Mouse (Mus musculus): ENCODE measurements around the gene Amer3. TPM values are rescaled to one million over a fixed set of nuclear protein-coding genes. Genes with fewer than 3 reads are reported as not detected.
"Not testable (repeated sequence)": the region's sequence is repeated elsewhere in the genome, so short reads cannot be mapped to it uniquely, and the experiment has no call there.

The Amer3 gene
- polyA plus RNA-seq, 1 experiment from 2014 or later, result 1.1 TPM

DNA sequence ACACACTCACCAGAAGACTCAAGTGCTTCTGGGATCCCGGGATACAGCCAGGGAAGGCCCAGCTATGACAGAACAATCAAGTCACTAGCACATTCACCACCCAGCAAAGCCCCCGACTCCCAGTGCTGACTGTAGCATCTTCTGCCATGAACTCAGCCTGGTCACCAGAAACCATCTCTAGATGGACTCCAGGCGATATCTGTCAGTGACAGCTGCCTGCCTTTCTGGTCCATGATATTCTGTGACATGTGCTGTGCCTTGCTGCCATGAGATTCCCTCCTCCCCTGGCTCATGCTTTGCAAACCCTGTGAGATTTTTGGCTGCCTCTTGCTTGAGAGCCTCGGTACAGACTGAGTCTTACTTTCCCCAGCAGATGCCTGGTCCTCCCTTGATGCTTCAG is 5.3 kb downstream of the Amer3 start:
- peaks cover 1% of the 10 kb centered on the region for H3K4me1 ChIP-seq (ENCODE audit: control insufficient read depth, insufficient read depth, low read length)
- H3K4me3 ChIP-seq (ENCODE audit: low read depth, low read length), result no peak overlapping the region
- peaks cover 12% of the 10 kb centered on the region; the same call in 1 of the 2 replicates for H3K27me3 ChIP-seq (replicated peaks; ENCODE audit: control insufficient read depth, insufficient read depth, low read length)
- H3K9ac ChIP-seq (ENCODE audit: low read depth, low read length), result no peak overlapping the region
- no peaks in the 10 kb centered on the region for H3K36me3 ChIP-seq (ENCODE audit: control insufficient read depth, insufficient read depth, low read length)
- 78% methylated on average over 4 of the region's 4 CpGs for WGBS
- no peak overlapping the region for H3K27ac ChIP-seq (replicated peaks; ENCODE audit: low read depth, low read length)
- no peak for ATAC-seq (ENCODE audit: low read depth)
- H3K9me3 ChIP-seq (ENCODE audit: control insufficient read depth, low read length), result no peaks in the 10 kb centered on the region
- H3K4me2 ChIP-seq (ENCODE audit: low read depth, low read length), result no peak overlapping the region
- DNase-seq (ENCODE audit: low spot score), result no peak

- DNase-seq (ENCODE audit: low spot score) (no peak), ATAC-seq (ENCODE audit: low read depth) (no peak)
- 76% methylated on average over 15 of the region's 22 CpGs for WGBS
- no peak overlapping the region for H3K4me3 ChIP-seq (ENCODE audit: low read depth, low read length)
- no peaks in the 10 kb centered on the region for H3K36me3 ChIP-seq (ENCODE audit: control insufficient read depth, insufficient read depth, low read length)
- H3K9me3 ChIP-seq (ENCODE audit: control insufficient read depth, low read length), result no peaks in the 10 kb centered on the region
- no peak overlapping the region for H3K27ac ChIP-seq (replicated peaks; ENCODE audit: low read depth, low read length)
- no peak overlapping the region for H3K9ac ChIP-seq (ENCODE audit: low read depth, low read length)
- H3K4me2 ChIP-seq (ENCODE audit: low read depth, low read length), result no peak overlapping the region
- no peaks in the 10 kb centered on the region for H3K4me1 ChIP-seq (ENCODE audit: control insufficient read depth, insufficient read depth, low read length)
- no peaks in the 10 kb centered on the region for H3K27me3 ChIP-seq (replicated peaks; ENCODE audit: control insufficient read depth, insufficient read depth, low read length)
These were observed 8.0 kb downstream of the Amer3 start for GRCm38 (mm10) chr1:34587298-34588096.

- Histone ChIP-seq H3K4me3 (ENCODE audit: low read depth, low read length) (no peak overlapping the region), H3K36me3 (ENCODE audit: control insufficient read depth, insufficient read depth, low read length) (no peaks in the 10 kb centered on the region), H3K9me3 (ENCODE audit: control insufficient read depth, low read length) (no peaks in the 10 kb centered on the region), H3K27ac (replicated peaks; ENCODE audit: low read depth, low read length) (no peak overlapping the region), H3K27me3 (replicated peaks; ENCODE audit: control insufficient read depth, insufficient read depth, low read length) (no peaks in the 10 kb centered on the region), H3K9ac (ENCODE audit: low read depth, low read length) (no peak overlapping the region), H3K4me1 (ENCODE audit: control insufficient read depth, insufficient read depth, low read length) (no peaks in the 10 kb centered on the region), H3K4me2 (ENCODE audit: low read depth, low read length) (no peak overlapping the region)
- WGBS, result 73% methylated on average over 15 of the region's 15 CpGs
- no peak for ATAC-seq (ENCODE audit: low read depth)
- no peak for DNase-seq (ENCODE audit: low spot score)
These were observed 20.5 kb downstream of the Amer3 start for GRCm38 (mm10) chr1:34600000-34600399.

GRCm38 (mm10) chr1:34601323-34602047 is 22.0 kb downstream of the Amer3 start:
- ATAC-seq (ENCODE audit: low read depth), result no peak
- Histone ChIP-seq H3K9me3 (ENCODE audit: control insufficient read depth, low read length) (no peaks in the 10 kb centered on the region), H3K27me3 (replicated peaks; ENCODE audit: control insufficient read depth, insufficient read depth, low read length) (no peaks in the 10 kb centered on the region), H3K27ac (replicated peaks; ENCODE audit: low read depth, low read length) (no peak overlapping the region), H3K4me3 (ENCODE audit: low read depth, low read length) (no peak overlapping the region), H3K4me1 (ENCODE audit: control insufficient read depth, insufficient read depth, low read length) (no peaks in the 10 kb centered on the region), H3K36me3 (ENCODE audit: control insufficient read depth, insufficient read depth, low read length) (no peaks in the 10 kb centered on the region), H3K4me2 (ENCODE audit: low read depth, low read length) (no peak overlapping the region), H3K9ac (ENCODE audit: low read depth, low read length) (no peak overlapping the region)
- DNase-seq (ENCODE audit: low spot score), result no peak
- 64% methylated on average over 3 of the region's 3 CpGs for WGBS

- H3K4me3 ChIP-seq (ENCODE audit: low read depth, low read length), result no peak overlapping the region
- no peak overlapping the region for H3K4me2 ChIP-seq (ENCODE audit: low read depth, low read length)
- no peaks in the 10 kb centered on the region for H3K27me3 ChIP-seq (replicated peaks; ENCODE audit: control insufficient read depth, insufficient read depth, low read length)
- whole genome bisulfite sequencing, result 5% methylated on average over 8 of the region's 8 CpGs
- no peak overlapping the region for H3K9ac ChIP-seq (ENCODE audit: low read depth, low read length)
- H3K4me1 ChIP-seq (ENCODE audit: control insufficient read depth, insufficient read depth, low read length), result no peaks in the 10 kb centered on the region
- DNase-seq (ENCODE audit: low spot score), result peak; percentile 85
- H3K36me3 ChIP-seq (ENCODE audit: control insufficient read depth, insufficient read depth, low read length), result no peaks in the 10 kb centered on the region
- ATAC-seq (ENCODE audit: low read depth), result peak; percentile 70
- no peaks in the 10 kb centered on the region for H3K9me3 ChIP-seq (ENCODE audit: control insufficient read depth, low read length)
- no peak overlapping the region for H3K27ac ChIP-seq (replicated peaks; ENCODE audit: low read depth, low read length)
These were observed 22.9 kb downstream of the Amer3 start for GRCm38 (mm10) chr1:34602363-34602762.

DNA sequence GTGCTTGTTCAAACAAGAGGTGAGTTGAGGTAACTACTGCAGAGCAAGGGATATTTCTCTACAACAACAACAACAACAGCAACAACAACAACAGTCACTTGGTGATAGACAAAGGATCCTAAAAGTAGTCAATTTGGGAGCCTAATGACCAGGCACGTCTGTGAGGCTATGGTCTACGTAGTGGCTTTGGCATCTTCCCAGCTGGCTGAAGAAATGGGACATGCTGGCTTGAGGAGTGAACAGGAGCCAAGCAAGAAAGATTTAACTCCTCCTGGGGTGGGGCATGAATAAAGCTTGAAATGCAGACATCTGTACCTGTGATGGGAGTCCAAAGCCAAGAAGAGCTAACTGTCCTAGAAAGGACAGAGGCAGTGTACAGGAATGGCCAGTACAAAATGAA is 34.3 kb downstream of the Amer3 start:
- no peaks in the 10 kb centered on the region for H3K9me3 ChIP-seq (ENCODE audit: control insufficient read depth, low read length)
- H3K9ac ChIP-seq (ENCODE audit: low read depth, low read length), result no peak overlapping the region
- H3K27ac ChIP-seq (replicated peaks; ENCODE audit: low read depth, low read length), result no peak overlapping the region
- DNase-seq (ENCODE audit: low spot score), result no peak
- H3K36me3 ChIP-seq (ENCODE audit: control insufficient read depth, insufficient read depth, low read length), result no peaks in the 10 kb centered on the region
- no peak overlapping the region for H3K4me3 ChIP-seq (ENCODE audit: low read depth, low read length)
- no peaks in the 10 kb centered on the region for H3K27me3 ChIP-seq (replicated peaks; ENCODE audit: control insufficient read depth, insufficient read depth, low read length)
- 72% methylated on average over 2 of the region's 2 CpGs for WGBS
- H3K4me1 ChIP-seq (ENCODE audit: control insufficient read depth, insufficient read depth, low read length), result no peaks in the 10 kb centered on the region
- H3K4me2 ChIP-seq (ENCODE audit: low read depth, low read length), result no peak overlapping the region
- no peak for ATAC-seq (ENCODE audit: low read depth)

- not testable (repeated sequence) for H3K36me3 ChIP-seq (ENCODE audit: control insufficient read depth, insufficient read depth, low read length); H3K4me1 ChIP-seq (ENCODE audit: control insufficient read depth, insufficient read depth, low read length); DNase-seq (ENCODE audit: low spot score); H3K27ac ChIP-seq (replicated peaks; ENCODE audit: low read depth, low read length); H3K4me2 ChIP-seq (ENCODE audit: low read depth, low read length); H3K9ac ChIP-seq (ENCODE audit: low read depth, low read length); H3K9me3 ChIP-seq (ENCODE audit: control insufficient read depth, low read length); H3K27me3 ChIP-seq (replicated peaks; ENCODE audit: control insufficient read depth, insufficient read depth, low read length); H3K4me3 ChIP-seq (ENCODE audit: low read depth, low read length); ATAC-seq (ENCODE audit: low read depth)
- 91% methylated on average over 13 of the region's 13 CpGs for WGBS
These were observed 40.7 kb downstream of the Amer3 start for GRCm38 (mm10) chr1:34620116-34620515.

GRCm38 (mm10) chr1:34620761-34621160 is 41.3 kb downstream of the Amer3 start:
- not testable (repeated sequence) for H3K27me3 ChIP-seq (replicated peaks; ENCODE audit: control insufficient read depth, insufficient read depth, low read length); ATAC-seq (ENCODE audit: low read depth); H3K36me3 ChIP-seq (ENCODE audit: control insufficient read depth, insufficient read depth, low read length); H3K9me3 ChIP-seq (ENCODE audit: control insufficient read depth, low read length); DNase-seq (ENCODE audit: low spot score); H3K9ac ChIP-seq (ENCODE audit: low read depth, low read length); H3K4me3 ChIP-seq (ENCODE audit: low read depth, low read length); H3K4me2 ChIP-seq (ENCODE audit: low read depth, low read length); H3K4me1 ChIP-seq (ENCODE audit: control insufficient read depth, insufficient read depth, low read length); H3K27ac ChIP-seq (replicated peaks; ENCODE audit: low read depth, low read length)
- WGBS, result 85% methylated on average over 5 of the region's 5 CpGs
